Mouse (Mus musculus) c-Kit-positive CD71-negative TER-119-negative erythroid progenitor cells, embryonic 14.5 days (primary cell): ENCODE results near the gene Sh2d3c.

ENCODE experiments used
- DNase-seq: peaks from one replicate; pipeline ENCODE4 v3.0.0-alpha.2; 2013; ENCODE audit warnings: low read depth

The Sh2d3c gene

DNA sequence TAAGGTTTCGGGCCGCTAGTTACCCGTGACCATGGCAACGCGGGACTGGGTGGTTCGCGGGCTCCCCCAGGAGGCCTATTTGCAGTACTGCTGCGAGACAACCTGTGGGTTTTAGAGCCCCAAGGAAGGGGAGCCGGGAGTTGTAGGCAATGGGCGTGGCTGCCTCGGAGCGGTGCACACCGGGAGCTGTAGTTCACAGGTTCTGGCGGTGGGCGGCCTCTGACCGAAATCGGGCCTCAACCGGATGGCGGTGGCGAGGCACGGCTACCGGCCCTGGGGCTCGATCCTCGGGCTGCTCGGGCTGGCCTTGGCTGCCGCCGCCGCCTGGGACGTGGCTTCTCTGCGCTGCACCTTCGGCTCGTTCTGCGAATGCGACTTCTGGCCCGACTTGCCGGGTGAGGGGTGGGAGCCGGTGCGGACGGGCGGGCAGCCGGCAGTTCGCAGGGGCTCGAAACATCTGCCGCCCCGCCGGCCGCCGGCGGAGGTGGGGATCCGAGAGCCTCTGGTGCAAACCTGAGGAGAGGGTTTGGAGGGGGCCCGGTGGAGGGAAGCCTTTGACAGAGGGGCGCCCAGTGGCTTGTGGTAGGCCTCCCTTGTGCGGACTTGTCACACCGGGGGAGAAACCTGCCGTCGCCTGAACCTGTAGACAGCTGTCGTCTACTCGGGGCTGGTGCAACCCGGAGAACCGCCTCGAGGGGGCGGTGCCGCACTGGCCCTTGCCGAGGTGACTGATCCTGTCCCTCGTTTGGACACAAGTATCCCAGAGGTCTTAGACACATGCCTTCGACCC, 36.4 kb downstream of the Sh2d3c start, which contains the start of gene Tor2a:
TSS of gene Tor2a (plus strand) at position 179 of the 790 bp plus-strand sequence.
- DNase-seq: peak; percentile 98

DNA sequence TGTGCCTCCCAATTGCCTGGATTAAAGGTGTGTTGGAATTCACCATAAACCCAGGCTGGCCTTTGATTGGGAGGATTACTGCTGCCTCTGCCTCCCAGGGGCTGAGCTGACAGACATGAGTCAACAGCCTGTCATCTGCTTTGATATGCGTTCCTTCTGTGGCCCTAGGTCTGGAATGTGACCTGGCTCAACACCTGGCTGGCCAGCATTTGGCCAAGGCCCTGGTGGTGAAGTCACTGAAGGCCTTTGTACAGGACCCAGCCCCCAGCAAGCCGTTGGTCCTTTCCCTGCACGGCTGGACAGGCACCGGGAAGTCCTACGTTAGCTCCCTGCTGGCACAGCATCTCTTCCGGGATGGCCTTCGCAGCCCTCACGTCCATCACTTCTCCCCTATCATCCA, 37.6 kb downstream of the Sh2d3c start:
- no peak for DNase-seq

DNA sequence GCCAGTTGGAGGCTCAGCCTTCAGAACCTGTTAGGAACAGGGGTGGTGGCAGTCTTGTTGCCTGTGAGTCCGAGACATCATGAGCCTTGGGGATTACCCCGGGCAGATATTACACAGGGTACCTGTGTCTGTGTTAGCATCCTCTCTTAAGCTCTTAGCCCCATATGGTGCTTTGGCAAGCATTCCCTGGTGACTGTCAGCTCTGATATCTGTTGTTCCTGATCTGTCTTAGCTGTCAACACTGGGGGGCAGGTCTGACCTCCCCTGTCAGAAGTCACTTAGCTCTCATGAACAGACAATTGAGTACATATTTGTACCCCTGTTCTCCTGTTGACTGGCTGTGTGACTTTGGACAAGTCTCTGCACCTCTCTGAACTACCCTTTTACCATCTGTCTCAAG, 38.1 kb downstream of the Sh2d3c start:
- DNase-seq: no peak

DNA sequence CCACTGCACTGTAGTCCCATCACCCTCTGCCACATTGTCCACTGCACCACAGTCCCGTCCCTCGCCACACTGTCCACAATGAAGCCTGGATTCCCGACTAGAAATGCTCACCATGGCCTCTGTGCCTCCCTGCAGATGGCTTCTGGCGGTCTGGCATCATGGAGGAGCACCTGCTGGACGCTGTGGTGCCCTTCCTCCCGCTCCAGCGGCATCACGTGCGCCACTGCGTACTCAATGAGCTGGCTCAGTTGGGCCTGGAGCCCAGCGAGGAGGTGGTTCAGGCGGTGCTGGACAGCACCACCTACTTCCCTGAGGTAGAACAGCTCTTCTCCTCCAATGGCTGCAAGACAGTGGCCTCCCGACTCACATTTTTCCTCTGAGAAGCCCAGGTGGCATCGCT, 40.5 kb downstream of the Sh2d3c start:
- no peak for DNase-seq

DNA sequence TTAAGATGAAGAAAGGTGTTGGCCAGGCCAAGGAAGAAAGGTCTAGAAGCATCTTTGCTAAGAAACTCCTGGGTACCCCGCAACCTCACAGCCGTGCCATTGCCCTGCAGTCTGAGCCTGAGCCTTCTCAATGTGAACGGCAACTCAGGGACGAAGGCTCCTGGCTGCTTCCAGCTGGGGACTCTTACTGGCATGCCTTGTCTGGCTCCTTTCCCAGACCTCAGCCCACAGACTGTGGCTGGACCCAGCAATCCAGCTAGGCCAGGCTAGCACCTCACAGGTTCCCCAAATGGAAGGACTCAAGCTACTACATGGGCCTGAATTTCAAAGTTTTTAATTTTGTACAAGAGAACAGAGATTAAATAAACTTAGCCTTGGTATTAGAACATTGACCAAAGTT, 41.0 kb downstream of the Sh2d3c start:
- DNase-seq: no peak

DNA sequence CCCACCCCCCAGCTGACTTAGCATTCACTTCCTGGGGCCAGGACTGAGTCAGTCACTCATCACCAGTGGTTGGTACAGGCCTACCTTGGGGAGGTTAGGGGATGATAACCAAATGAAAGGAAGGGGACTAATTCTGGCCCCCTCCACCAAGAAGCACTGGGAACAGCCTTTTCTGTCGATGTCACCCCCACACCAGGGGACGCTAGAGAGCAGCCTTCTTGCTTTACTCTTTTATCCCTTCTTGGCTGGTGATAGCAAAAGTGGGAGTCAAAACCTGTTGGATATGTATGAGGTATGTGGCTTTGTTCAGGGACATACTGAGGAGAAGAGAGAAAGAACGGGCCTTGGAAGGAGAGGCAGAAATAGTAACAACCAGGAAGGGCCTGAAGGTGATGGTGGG, 42.5 kb downstream of the Sh2d3c start:
- DNase-seq: no peak

DNA sequence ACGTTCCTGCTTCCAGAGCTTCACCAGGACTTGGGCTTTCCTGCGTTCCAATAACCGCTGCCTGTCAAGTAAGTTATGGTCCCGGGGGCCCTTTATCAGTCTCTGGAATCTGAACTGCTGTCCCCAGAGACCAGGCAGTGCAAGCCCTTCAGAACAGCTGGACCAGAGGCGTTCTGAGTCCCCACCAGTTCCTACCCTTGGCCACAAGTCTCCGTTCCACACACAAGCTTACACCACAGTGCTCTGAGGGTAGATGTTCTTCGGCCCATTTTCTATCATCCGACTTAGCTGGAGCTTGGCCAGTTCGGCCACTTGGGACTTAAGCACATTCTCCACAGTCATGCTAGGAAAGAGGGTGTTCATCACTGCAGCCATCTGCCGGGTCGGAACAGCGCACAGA, 46.4 kb downstream of the Sh2d3c start:
- no peak for DNase-seq

DNA sequence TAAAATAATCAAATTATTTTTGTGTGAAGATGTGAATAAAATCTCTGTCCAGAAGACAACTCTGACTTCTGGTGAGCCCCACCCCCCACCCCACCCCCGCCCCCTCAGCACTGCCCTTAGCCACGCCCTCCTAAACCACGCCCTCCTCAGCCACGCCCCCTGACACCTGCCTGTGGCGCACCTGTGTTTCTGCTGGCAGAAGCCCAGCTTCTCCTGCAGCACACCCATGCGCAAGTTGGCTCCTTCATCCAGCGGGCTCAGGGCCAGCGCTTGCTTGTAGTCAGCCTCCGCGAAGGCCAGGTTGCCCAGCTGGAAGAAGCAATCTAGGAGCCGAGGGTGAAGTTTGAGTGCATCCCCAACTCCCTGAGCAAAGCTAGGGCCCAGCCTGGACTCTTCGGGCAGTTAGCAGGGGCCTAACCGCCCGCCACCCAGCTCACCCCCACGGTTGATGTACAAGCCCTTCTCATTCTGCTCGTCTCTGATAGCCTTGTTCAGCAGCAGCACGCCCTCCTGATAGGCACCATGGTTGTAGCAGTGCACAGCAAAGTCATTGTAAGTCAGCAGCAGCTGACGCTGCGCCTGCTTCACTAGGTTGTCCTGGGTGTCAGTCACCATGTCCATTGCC, 47.9 kb downstream of the Sh2d3c start:
- no peak for DNase-seq

DNA sequence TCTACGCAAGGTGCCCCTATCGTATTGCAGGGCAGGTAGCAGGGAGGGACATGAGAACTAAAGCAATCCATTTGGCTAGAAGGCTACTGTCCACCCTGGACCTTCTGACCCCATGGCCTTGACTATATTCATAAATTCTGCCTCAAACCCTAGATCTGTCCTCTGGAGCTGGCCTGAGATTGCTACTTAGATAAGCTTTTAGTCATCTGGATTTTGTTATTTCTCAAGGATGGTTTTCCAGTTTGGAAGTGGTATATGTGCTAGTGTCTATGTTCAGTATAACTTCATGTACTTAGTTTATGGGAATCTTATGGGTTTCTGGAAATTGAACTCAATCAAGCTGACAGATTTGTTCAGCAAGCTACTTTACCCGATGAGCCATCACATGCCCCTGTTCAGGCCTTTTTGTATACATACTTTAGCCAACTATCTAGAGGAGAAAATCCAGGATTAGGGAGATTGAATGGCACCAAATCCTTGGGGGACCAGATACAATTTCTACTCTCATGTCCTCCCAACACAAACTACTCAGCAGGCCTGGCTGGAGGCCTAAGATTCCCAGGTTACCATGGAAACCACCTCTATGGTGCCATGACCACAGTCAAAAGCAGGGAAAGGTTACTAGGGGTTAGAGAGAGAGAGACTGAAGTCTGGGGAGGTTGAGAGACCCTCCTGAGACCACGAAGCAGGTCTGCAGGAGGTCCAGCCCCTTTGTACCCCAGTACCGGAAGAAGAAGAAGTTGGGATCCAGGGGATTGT, 48.7 kb downstream of the Sh2d3c start:
- no peak for DNase-seq

DNA sequence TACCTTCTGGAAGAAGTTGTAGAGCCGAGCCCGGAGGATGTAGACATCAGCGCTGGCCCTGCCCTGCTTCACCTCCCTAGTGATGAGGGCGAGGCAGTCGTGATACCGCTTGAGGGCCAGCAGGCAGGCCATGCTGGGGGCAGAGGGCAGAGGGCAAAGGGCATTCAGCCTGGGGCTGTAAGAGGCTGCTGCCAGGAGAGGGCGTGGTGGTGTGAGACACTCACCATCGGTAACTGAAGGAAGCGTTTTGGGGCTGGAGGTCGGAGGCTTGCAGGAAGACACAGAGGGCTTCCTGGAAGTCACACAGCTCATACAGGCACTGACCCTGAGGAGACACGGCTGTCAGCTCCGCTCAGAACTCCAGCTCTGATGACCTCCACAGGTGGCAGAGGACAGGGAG, 51.0 kb downstream of the Sh2d3c start:
- no peak for DNase-seq

DNA sequence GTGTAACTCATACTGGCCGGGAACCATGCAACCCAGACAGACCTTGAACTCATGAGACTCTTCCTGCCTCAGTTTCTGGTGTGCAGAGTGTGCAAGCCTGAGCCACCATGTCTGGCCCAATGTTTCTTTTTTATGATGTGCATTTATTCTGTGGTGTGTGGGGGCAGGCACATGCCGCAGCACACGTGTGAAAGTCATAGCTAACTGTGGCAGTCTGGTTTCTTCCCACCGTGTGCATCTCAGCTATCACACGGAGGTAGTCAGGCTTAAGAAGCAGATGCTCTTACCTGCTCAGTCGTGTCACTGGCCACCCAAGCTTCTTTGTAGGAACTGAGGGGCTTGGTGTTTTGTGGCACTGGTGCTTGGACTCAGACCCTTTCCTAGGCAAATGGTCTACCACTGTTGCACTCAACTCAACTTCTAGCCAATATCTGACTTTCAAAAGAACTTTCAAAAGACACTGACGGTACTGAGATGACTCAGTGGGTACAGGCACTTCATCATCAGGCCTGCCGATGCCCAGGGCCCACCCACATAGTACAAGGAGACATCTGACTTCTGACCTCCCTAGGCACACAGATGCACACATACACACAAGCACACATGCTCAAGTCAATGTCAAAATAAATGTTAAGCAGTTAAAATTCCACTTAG, 51.9 kb downstream of the Sh2d3c start:
- DNase-seq: no peak

DNA sequence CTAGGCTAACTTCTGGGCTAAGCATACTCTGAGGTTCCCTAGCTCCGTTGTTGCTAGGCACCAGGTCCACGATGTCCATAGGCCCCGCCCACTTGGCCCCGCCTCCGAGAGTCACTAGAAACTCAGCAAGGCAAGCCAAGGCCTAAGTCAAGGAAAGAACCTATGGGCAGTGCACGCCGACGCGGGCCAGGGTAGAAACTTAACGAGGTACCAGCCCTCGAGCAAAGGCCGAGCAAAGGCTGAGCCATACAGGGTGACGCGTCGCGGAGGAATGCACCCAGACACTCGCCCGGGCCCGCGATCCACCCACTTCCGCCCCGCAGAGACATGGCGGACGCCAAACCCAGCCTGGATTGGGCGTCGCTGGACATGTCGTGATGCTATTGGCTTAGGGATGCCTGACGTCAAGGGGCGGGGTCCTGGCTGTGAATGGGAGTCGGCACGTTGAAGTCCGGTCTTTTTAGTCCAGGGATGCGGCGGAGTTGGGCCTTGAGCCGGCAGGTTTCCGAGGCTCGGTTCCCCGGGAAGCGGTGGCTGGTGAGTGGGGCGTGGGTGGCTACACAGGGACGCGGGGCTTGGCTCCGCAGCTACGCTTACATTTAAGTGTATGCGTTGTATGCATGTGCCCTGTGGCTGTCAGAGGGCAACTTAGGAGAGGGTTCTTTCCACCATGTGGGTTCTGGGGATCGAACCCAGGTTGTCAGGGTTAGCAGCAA, 54.7 kb downstream of the Sh2d3c start, which contains the start of the genes Ttc16 and Ptrh1:
TSS of gene Ttc16 (minus strand) at position 275 of the 716 bp plus-strand sequence.
TSS of gene Ptrh1 (plus strand) at position 428 of the 716 bp plus-strand sequence.
- peak; percentile 96 for DNase-seq

DNA sequence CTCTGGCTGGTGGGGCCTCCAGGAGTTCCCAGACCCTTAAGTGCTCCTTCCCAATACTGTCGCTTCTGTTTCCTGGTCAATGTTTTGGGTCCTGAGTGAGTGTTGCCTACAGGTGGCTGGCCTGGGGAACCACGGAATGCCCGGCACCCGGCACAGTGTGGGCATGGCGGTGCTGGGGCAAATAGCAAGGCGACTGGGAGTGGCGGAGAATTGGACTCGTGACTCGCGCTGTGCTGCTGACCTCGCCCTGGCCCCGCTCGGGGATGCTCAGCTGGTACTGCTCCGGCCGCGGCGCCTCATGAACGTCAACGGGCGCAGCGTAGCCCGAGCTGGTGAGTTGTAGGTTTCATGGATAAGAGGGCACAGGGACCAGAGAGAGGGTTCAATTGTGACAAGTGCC, 55.3 kb downstream of the Sh2d3c start:
- DNase-seq: no peak

DNA sequence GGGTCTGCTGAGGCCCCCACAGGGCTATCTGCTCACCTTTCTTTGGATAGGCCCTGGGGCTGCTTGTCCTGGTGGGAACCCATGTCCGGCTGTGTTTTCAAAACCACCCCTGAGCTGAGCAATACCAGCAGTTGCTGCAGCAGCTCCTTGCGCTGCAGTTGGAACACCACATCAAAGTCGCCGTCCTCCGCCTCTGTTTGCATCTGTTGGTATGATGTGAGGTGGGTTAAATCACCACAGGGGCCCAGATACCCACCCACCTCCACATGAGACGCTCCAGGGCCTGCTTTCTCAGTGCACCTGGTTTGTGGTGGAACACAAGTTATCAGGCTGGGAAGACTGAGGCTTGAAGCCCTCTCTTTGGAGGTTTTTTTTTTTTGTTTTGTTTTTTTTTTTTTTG, 57.2 kb downstream of the Sh2d3c start:
- DNase-seq: no peak

DNA sequence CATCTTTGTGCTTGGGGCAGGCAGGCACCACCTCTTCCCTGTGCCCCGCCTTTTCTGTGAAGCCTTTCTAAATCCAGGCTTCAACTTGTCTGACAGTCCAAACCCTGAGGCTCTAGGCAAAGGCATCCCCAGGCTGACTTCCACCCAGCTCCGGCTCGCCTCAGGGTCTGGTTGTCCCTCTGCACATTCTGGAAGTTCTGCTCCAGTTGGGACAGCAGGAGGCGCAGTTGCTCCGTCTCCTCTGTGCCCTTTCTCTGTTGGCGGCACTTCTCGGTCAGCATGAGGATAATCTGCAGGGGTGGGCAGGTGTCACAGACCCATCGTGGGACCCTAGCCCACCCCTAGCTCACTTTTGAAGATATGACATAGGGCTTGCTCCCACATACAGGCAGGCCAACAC, 58.3 kb downstream of the Sh2d3c start:
- DNase-seq: no peak

DNA sequence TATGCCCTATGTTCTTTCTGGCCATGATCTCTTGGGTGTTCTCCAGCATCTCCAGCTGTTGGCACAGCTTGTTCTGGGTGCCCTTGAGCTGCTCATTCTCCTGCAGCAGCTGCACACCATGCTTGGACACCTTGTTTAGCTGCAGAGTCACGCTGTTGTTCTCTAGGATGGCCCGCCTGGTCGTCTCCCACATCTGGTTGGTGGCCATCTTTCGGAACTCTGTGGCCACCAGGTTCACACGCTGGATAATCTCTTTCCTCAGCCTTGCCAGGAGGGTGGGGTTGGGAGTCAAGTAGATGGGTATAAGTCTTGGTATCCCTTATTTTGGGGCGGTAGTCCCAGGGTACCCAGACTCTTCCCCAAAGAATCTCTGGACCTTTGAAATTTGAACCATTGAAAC, 58.9 kb downstream of the Sh2d3c start:
- DNase-seq: no peak

DNA sequence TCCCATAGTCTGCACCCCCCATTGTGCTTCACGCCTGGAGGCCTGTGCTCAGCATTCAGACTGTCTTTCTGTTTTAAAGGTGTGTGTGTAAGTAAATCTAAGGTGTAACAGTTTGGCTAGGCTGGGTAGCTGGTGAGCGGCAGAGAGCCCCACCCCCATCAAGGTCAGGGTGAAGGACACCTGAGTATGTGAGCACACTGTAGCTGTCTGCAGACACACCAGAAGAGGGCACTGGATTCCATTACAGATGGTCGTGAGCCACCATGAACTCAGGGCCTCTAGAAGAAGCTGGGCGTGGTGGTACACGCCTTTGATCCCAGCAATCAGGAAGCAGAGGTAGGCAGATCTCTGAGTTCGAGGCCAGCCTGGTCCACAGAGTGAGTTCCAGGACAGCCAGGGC, 60.9 kb downstream of the Sh2d3c start:
- DNase-seq: no peak

DNA sequence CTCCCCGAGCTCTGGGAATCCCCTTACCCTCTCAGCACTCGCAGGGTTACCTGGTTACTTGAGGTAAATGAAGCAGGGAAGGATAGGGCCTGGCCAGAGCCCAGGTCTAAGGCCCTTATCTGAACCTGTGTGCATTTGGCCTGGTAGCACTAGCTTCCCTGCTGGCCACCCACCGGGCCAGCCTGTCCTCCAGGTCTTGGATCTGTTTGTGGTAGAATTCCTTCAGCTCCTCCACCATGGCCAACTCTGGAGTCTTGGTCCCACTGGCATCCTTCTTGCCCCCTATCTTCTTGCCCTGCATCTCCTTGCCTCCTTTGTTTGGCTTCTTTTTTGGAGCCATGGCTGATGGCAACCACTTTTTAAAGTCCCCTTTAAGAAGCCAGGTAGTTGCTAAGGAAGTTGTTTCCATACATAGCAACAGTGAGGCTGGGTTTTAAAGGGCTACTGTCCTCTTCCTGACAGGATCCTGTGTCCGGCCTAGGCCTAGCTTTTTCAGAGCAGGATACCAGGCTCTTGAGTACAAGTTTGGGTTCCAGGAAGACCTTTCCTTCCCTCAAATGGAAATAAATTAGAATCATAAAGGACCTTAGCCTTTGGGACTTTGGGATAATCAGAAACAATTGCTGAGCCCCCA, 63.3 kb downstream of the Sh2d3c start, which contains the start of gene Cfap157:
TSS of gene Cfap157 (minus strand) at position 381 of the 634 bp plus-strand sequence.
- DNase-seq: no peak

DNA sequence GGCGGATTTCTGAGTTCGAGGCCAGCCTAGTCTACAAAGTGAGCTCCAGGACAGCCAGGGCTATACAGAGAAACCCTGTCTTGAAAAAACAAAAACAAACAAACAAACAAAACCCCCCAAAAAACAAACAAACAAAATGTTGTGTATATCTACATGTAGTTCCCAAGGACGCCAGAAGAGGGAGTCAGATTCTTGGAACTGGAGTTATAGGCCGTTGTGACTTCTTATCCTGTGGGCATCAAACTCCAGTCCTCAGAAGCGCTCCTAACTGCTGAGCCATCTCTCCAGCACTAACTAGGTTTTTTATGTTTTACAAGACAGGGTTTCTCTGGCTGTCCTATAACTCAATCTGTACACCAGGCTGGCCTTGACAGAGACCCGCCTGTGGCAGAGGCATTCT, 66.3 kb downstream of the Sh2d3c start:
- peak; percentile 24 for DNase-seq

DNA sequence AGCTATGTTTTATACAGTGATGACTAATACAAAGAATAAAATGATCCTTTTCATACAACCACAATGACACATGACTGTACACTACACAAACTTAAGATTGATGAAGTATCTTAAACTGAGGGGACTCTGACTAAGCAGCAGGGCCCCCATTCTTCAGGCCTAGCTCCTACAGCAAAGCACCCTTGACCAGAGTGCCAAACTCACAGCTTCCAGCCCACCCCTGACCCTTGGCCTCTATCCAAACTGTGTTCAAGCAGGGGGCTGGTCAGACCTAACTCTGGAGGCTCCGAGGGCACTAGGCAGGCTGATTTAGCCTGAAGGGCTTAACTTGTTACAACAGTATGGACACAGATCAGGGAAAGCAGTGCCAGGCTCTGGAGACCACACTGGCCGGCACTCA, 67.7 kb downstream of the Sh2d3c start:
- no peak for DNase-seq

DNA sequence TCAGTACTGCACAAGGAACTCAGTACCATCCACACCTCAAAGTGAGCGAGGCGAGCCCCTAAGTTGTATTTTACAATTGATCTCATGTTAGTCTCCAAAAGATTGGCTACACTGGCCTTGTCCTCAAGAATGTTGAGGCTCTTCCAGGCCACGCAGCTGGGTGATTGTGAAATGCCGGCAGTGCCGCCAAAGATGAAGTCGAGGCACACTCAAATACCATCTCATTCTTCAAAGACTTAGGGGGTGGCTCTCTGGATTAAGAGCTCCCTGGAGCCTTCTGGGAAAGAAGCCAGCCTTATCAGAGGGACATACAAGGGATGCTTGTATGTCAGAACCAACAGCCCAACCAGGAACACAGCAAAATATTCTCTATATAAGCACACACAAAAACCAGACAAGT, 70.4 kb downstream of the Sh2d3c start:
- no peak for DNase-seq
